Mouse (Mus musculus): ENCODE measurements around the gene Cul1.

- TF ChIP-seq USF1 (IDR thresholded peaks at IDR 0.05; ENCODE audit: low read depth) (no peak), MYOD1 (IDR thresholded peaks at IDR 0.05; ENCODE audit: control insufficient read depth, insufficient read length, low read depth) (no peak), MYOG (IDR thresholded peaks at IDR 0.05; ENCODE audit: control insufficient read depth, extremely low read depth, insufficient read length) (no peak), CTCF (IDR thresholded peaks at IDR 0.05; ENCODE audit: control insufficient read depth, insufficient read depth, insufficient read length) (no peak)
Measured at GRCm38 (mm10) chr6:47527655-47528054, 74.5 kb downstream of the Cul1 start.

Data from C2C12 (cell line).